Mouse (Mus musculus) intestine, postnatal 0 days (tissue): ENCODE measurements around the gene Serinc5. TPM values are rescaled to one million over a fixed set of nuclear protein-coding genes. Genes with fewer than 3 reads are reported as not detected.

Experiments used
- ATAC-seq: fragments of 200-750 bp; cut with Nextera tagmentation; 2 replicates; pipeline ENCODE4 v1.8.0; 2017; ENCODE audit warnings: mild to moderate bottlenecking, moderate TSS enrichment, moderate library complexity
- H3K27ac ChIP-seq: fragments of 300-500 bp; sonication (generic); 2 replicates; pipeline ENCODE4 v1.5.1; 2014; ENCODE audit warnings: mild to moderate bottlenecking, low read depth, low read length, moderate library complexity
- H3K27me3 ChIP-seq: fragments of 300-500 bp; sonication (generic); replicated peaks from 2 replicates; pipeline ENCODE4 v1.6.1; 2014; ENCODE audit warnings: low read length, mixed read lengths; ENCODE audit not compliant: control insufficient read depth, insufficient read depth
- H3K36me3 ChIP-seq: fragments of 300-500 bp; sonication (generic); 2 replicates; pipeline ENCODE4 v1.6.1; 2014; ENCODE audit warnings: mild to moderate bottlenecking, moderate library complexity; ENCODE audit not compliant: control insufficient read depth, insufficient read depth
- H3K4me1 ChIP-seq: fragments of 300-500 bp; sonication (generic); replicated peaks from 2 replicates; pipeline ENCODE4 v1.6.1; 2014; ENCODE audit warnings: antibody characterized with exemption, low read length, mixed read lengths; ENCODE audit not compliant: control insufficient read depth, insufficient read depth
- H3K4me2 ChIP-seq: fragments of 300-500 bp; sonication (generic); replicated peaks from 2 replicates; pipeline ENCODE4 v1.6.1; 2014; ENCODE audit warnings: low read depth, mild to moderate bottlenecking, moderate library complexity
- H3K4me3 ChIP-seq: fragments of 300-500 bp; sonication (generic); 2 replicates; pipeline ENCODE4 v1.5.1; 2014; ENCODE audit warnings: low read depth, low read length
- H3K9ac ChIP-seq: fragments of 300-500 bp; sonication (generic); 2 replicates; pipeline ENCODE4 v1.6.1; 2014; ENCODE audit warnings: mild to moderate bottlenecking, low read depth, low read length
- H3K9me3 ChIP-seq: fragments of 300-500 bp; sonication (generic); 2 replicates; pipeline ENCODE4 v1.6.1; 2016; ENCODE audit warnings: mixed run types; ENCODE audit not compliant: control insufficient read depth
- CTCF ChIP-seq: sonication (generic); IDR thresholded peaks from 2 replicates; pipeline ENCODE4 v1.5.1; 2016; ENCODE audit warnings: low read depth, mild to moderate bottlenecking, control low read depth, antibody characterized with exemption, moderate library complexity
- WGBS: fragments of 180-500 bp; shearing (Covaris S2); extraction: QIAGEN DNeasy Blood & Tissue Kit; methylation state at CpG from one replicate; pipeline ENCODE4 v1.1.7; 2014; 5-methylcytosine and 5-hydroxymethylcytosine counted together
- polyA plus RNA-seq: library from polyadenylated mRNA; unstranded; fragments of >200 nt; fragmentation: Nextera tagmentation; extraction: Ambion mirVana; gene quantifications from 2 replicates; pipeline ENCODE4 v1.2.1, GENCODE M21; 2015

Gene Serinc5
- polyA plus RNA-seq = 10.8 and 11.8 TPM in 2 replicates

- 0 out of 2 replicates have a peak, but pooled peaks have one; percentile 10 for TF ChIP-seq CTCF
- H3K27me3 ChIP-seq = no peaks in the 10 kb centered on the region
- peak; percentile 90 for ATAC-seq
- 1% methylated on average over 55 of the region's 55 CpGs for WGBS
- H3K4me2 ChIP-seq = peak within 1 kb of the TSS; percentile 92
- H3K4me1 ChIP-seq = 0 out of 2 replicates have a peak, but pooled peaks cover 12% of the 10 kb centered on the region
- H3K9me3 ChIP-seq = no peaks in the 10 kb centered on the region
- H3K9ac ChIP-seq = peak within 1 kb of the TSS; percentile 87
- H3K36me3 ChIP-seq = no peaks in the 10 kb centered on the region
- peak within 1 kb of the TSS; percentile 92 for H3K27ac ChIP-seq
- peak within 1 kb of the TSS; percentile 93 for H3K4me3 ChIP-seq
Measured at GRCm38 (mm10) chr13:92610311-92611221, at the start of gene Serinc5. Gene Serinc5, plus strand, starts transcription at chr13:92611091.

- Histone ChIP-seq H3K4me2 (no peak within 1 kb of the TSS), H3K36me3 (no peaks in the 10 kb centered on the region), H3K4me3 (no peak within 1 kb of the TSS), H3K27me3 (no peaks in the 10 kb centered on the region), H3K27ac (no peak within 1 kb of the TSS), H3K9ac (no peak within 1 kb of the TSS), H3K9me3 (no peaks in the 10 kb centered on the region), H3K4me1 (0 out of 2 replicates have a peak, but pooled peaks cover 3% of the 10 kb centered on the region)
- no peak for TF ChIP-seq CTCF
- no peak for ATAC-seq
Measured at GRCm38 (mm10) chr13:92576072-92576471, 34.8 kb upstream of the Serinc5 start, which contains the start of gene Spz1. Gene Spz1, minus strand, starts transcription at chr13:92576172.

- Histone ChIP-seq H3K4me2 (no peak overlapping the region), H3K9me3 (no peaks in the 10 kb centered on the region), H3K4me1 (0 out of 2 replicates have a peak, but pooled peaks cover 3% of the 10 kb centered on the region), H3K27me3 (no peaks in the 10 kb centered on the region), H3K4me3 (no peak overlapping the region), H3K36me3 (no peaks in the 10 kb centered on the region), H3K27ac (no peak overlapping the region), H3K9ac (no peak overlapping the region)
- 58% methylated on average over 6 of the region's 6 CpGs for WGBS
- TF ChIP-seq CTCF = no peak
- no peak for ATAC-seq
Measured at GRCm38 (mm10) chr13:92576688-92577087, 34.2 kb upstream of the Serinc5 start.

GRCm38 (mm10) chr13:92578210-92578609 lies 32.7 kb upstream of the Serinc5 start:
- Histone ChIP-seq H3K4me3 (no peak overlapping the region), H3K4me2 (no peak overlapping the region), H3K4me1 (0 out of 2 replicates have a peak, but pooled peaks cover 3% of the 10 kb centered on the region), H3K36me3 (no peaks in the 10 kb centered on the region), H3K9ac (no peak overlapping the region), H3K27me3 (no peaks in the 10 kb centered on the region), H3K9me3 (no peaks in the 10 kb centered on the region), H3K27ac (no peak overlapping the region)
- no peak for ATAC-seq
- no peak for TF ChIP-seq CTCF
- WGBS = 78% methylated on average over 4 of the region's 4 CpGs

- WGBS = 19% methylated on average over 10 of the region's 10 CpGs
Measured at GRCm38 (mm10) chr13:92580220-92581043, 30.5 kb upstream of the Serinc5 start.

More at GRCm38 (mm10) chr13:92580220-92581043, 30.5 kb upstream of the Serinc5 start:
- TF ChIP-seq CTCF = peak; percentile 85
- Histone ChIP-seq H3K9ac (no peak overlapping the region), H3K4me2 (no peak overlapping the region), H3K9me3 (no peaks in the 10 kb centered on the region), H3K27ac (no peak overlapping the region), H3K27me3 (no peaks in the 10 kb centered on the region), H3K4me1 (0 out of 2 replicates have a peak, but pooled peaks cover 3% of the 10 kb centered on the region), H3K36me3 (no peaks in the 10 kb centered on the region), H3K4me3 (no peak overlapping the region)
- ATAC-seq = peak; percentile 38; the same call in 1 of the 2 replicates
